Mouse (Mus musculus) v-Abl transformed pro-B cells (cell line): ENCODE results near the gene Cdkl1.

Experiments
- in situ Hi-C, 2 experiments: fragments of 400-800 bp; cut with MboI; formaldehyde crosslinking; loops; one replicate each; pipeline ENCODE4 v1.15.1; 2025; ENCODE audit not compliant: unreplicated experiment in 2 of 2

The Cdkl1 gene

GRCm38 (mm10) chr12:69757418-69758141 lies 33.5 kb downstream of the Cdkl1 start:
- in situ Hi-C loops: loop anchor here (5.0 to 25.0 kb wide), 6 partner anchors 140 to 680 kb away; partner anchors contain the start of gene Pygl (in 1 of the 2)

GRCm38 (mm10) chr12:69756015-69756414 lies 35.1 kb downstream of the Cdkl1 start:
- in situ Hi-C loops: loop anchor here (5.0 to 25.0 kb wide), 6 partner anchors 141 to 681 kb away; partner anchors contain the start of gene Pygl (in 1 of the 2)

GRCm38 (mm10) chr12:69753936-69754335 lies 37.1 kb downstream of the Cdkl1 start:
- in situ Hi-C loops: loop anchor here (10.0 to 25.0 kb wide), 5 partner anchors 301 to 683 kb away; partner anchors contain the start of gene Pygl (in 1 of the 2)

GRCm38 (mm10) chr12:69751864-69752341 lies 39.2 kb downstream of the Cdkl1 start:
- in situ Hi-C loops: loop anchor here (10.0 to 25.0 kb wide), 5 partner anchors 303 to 685 kb away; partner anchors contain the start of gene Pygl (in 1 of the 2)

- in situ Hi-C loops: no loop called here
Measured at GRCm38 (mm10) chr12:69744138-69744537, 46.9 kb downstream of the Cdkl1 start.

- in situ Hi-C loops: no loop called here
Measured at GRCm38 (mm10) chr12:69741965-69742364, 49.1 kb downstream of the Cdkl1 start.

GRCm38 (mm10) chr12:69733923-69734322 lies 57.1 kb downstream of the Cdkl1 start:
- in situ Hi-C loops: loop anchor here in 1 of 2 experiments (5.0 to 10.0 kb wide), 4 partner anchors 323 to 721 kb away; partner anchors contain the start of genes Pygl and Tmx1

GRCm38 (mm10) chr12:69733518-69733917 lies 57.5 kb downstream of the Cdkl1 start:
- in situ Hi-C loops: loop anchor here in 1 of 2 experiments (5.0 to 10.0 kb wide), 4 partner anchors 324 to 721 kb away; partner anchors contain the start of genes Pygl and Tmx1

- in situ Hi-C loops: loop anchor here in 1 of 2 experiments (5.0 to 10.0 kb wide), 4 partner anchors 325 to 723 kb away; partner anchors contain the start of genes Pygl and Tmx1
Measured at GRCm38 (mm10) chr12:69732221-69732620, 58.8 kb downstream of the Cdkl1 start.

GRCm38 (mm10) chr12:69730306-69730705 lies 60.8 kb downstream of the Cdkl1 start:
- in situ Hi-C loops: loop anchor here in 1 of 2 experiments (5.0 to 10.0 kb wide), 4 partner anchors 327 to 724 kb away; partner anchors contain the start of genes Pygl and Tmx1

GRCm38 (mm10) chr12:69729246-69729645 lies 61.8 kb downstream of the Cdkl1 start:
- in situ Hi-C loops: no loop called here

- in situ Hi-C loops: no loop called here
Measured at GRCm38 (mm10) chr12:69724711-69725460, 66.2 kb downstream of the Cdkl1 start, which contains the start of the genes L2hgdh and Atp5s. L2hgdh (minus strand) TSS chr12:69724873. Atp5s (plus strand) TSS chr12:69724950.

- in situ Hi-C loops: no loop called here
Measured at GRCm38 (mm10) chr12:69724018-69724710, 66.9 kb downstream of the Cdkl1 start.

- in situ Hi-C loops: no loop called here
Measured at GRCm38 (mm10) chr12:69723376-69723775, 67.7 kb downstream of the Cdkl1 start.

- in situ Hi-C loops: no loop called here
Measured at GRCm38 (mm10) chr12:69722857-69723256, 68.2 kb downstream of the Cdkl1 start.

GRCm38 (mm10) chr12:69713628-69714027 lies 77.4 kb downstream of the Cdkl1 start:
- in situ Hi-C loops: no loop called here

- in situ Hi-C loops: no loop called here
Measured at GRCm38 (mm10) chr12:69704799-69705458, 86.1 kb downstream of the Cdkl1 start.

GRCm38 (mm10) chr12:69698352-69698751 lies 92.7 kb downstream of the Cdkl1 start:
- in situ Hi-C loops: loop anchor here in 1 of 2 experiments (10.0 kb wide), 3 partner anchors 104 to 484 kb away; partner anchors contain the start of gene Nemf
